Mouse (Mus musculus): ENCODE measurements at regions not wholly inside any gene's neighbourhood (a gene's known extent, or its start where the extent isn't known, plus 50 kb on each side); places are given as distances from the start of the nearest gene placed in this dataset.

GRCm38 (mm10) chr7:136387736-136388135 lies 506.7 kb upstream of the Mgmt start:
- H3K79me2 ChIP-seq (ENCODE audit: control insufficient read depth, insufficient read depth), result no peaks in the 10 kb centered on the region
- H3K4me3 ChIP-seq (ENCODE audit: insufficient read depth, poor library complexity, severe bottlenecking), result no peak overlapping the region
- H3K27me3 ChIP-seq (ENCODE audit: control insufficient read depth, insufficient read depth, insufficient read length), result no peaks in the 10 kb centered on the region
- no peak overlapping the region for H3ac ChIP-seq (ENCODE audit: control insufficient read depth, insufficient read length, low read depth)
- TF ChIP-seq CTCF (IDR thresholded peaks at IDR 0.05; ENCODE audit: control insufficient read depth, insufficient read depth, insufficient read length) (no peak), USF1 (IDR thresholded peaks at IDR 0.05; ENCODE audit: low read depth) (no peak), CEBPB (IDR thresholded peaks at IDR 0.05; ENCODE audit: low read depth) (no peak), MYOG (IDR thresholded peaks at IDR 0.05; ENCODE audit: control insufficient read depth, extremely low read depth, insufficient read length) (no peak), MYOD1 (IDR thresholded peaks at IDR 0.05; ENCODE audit: control insufficient read depth, insufficient read length, low read depth) (no peak), FOSL1 (IDR thresholded peaks at IDR 0.05; ENCODE audit: insufficient read depth, low read length, poor library complexity, severe bottlenecking) (no peak), MAX (IDR thresholded peaks at IDR 0.05) (no peak)
- no peaks in the 10 kb centered on the region for H3K36me3 ChIP-seq (ENCODE audit: control insufficient read depth, insufficient read depth)
- H3K79me3 ChIP-seq (ENCODE audit: low read depth), result no peaks in the 10 kb centered on the region

DNA sequence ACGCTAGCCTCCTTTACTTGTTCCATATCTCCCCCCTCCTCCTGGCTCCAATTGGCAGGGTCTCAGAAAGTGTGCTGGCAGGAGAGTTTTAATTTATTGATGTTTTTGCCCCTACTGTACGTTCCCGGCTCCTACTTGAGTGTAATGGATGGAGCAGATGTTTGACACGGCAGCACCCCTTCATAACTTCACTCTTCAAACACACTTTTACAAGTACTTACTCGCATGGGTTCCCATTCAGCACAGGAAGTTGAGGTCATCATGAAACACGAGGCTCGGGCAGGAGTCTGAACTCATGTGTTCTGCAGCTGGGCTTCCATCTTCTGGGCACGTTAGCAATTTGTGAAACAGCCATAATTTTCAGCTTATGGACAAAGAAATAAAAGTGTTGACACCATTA lies 504.3 kb upstream of the Mgmt start:
- Histone ChIP-seq H3K79me2 (ENCODE audit: control insufficient read depth, insufficient read depth) (no peaks in the 10 kb centered on the region), H3K36me3 (ENCODE audit: control insufficient read depth, insufficient read depth) (no peaks in the 10 kb centered on the region), H3ac (ENCODE audit: control insufficient read depth, insufficient read length, low read depth) (no peak overlapping the region), H3K4me3 (ENCODE audit: insufficient read depth, poor library complexity, severe bottlenecking) (no peak overlapping the region), H3K79me3 (ENCODE audit: low read depth) (no peaks in the 10 kb centered on the region), H3K27me3 (ENCODE audit: control insufficient read depth, insufficient read depth, insufficient read length) (no peaks in the 10 kb centered on the region)
- no peak for TF ChIP-seq CEBPB (IDR thresholded peaks at IDR 0.05; ENCODE audit: low read depth)
- no peak for TF ChIP-seq USF1 (IDR thresholded peaks at IDR 0.05; ENCODE audit: low read depth)
- no peak for TF ChIP-seq MAX (IDR thresholded peaks at IDR 0.05)
- TF ChIP-seq CTCF (IDR thresholded peaks at IDR 0.05; ENCODE audit: control insufficient read depth, insufficient read depth, insufficient read length), result no peak
- no peak for TF ChIP-seq MYOD1 (IDR thresholded peaks at IDR 0.05; ENCODE audit: control insufficient read depth, insufficient read length, low read depth)
- no peak for TF ChIP-seq FOSL1 (IDR thresholded peaks at IDR 0.05; ENCODE audit: insufficient read depth, low read length, poor library complexity, severe bottlenecking)
- no peak for TF ChIP-seq MYOG (IDR thresholded peaks at IDR 0.05; ENCODE audit: control insufficient read depth, extremely low read depth, insufficient read length)

DNA sequence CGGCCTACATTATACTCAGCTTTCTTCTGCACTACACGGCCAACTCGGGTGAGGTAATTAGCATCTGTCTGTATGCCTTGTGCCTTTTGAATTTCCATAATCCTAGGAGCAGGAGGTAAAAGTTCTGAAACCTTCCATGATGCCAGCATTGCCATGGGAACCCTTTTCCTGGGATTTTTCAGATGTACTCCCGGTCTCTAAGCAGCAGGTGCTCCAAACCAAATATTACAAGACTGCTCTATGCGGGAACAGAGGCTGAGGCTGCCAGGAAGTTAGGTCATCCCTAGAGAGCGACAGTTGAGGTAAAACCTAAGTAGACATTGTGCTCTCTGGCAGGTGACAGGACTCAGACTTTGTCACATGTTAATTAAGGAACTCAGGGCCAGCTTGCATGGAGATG lies 501.0 kb upstream of the Mgmt start:
- Histone ChIP-seq H3K79me2 (ENCODE audit: control insufficient read depth, insufficient read depth) (no peaks in the 10 kb centered on the region), H3K27me3 (ENCODE audit: control insufficient read depth, insufficient read depth, insufficient read length) (no peaks in the 10 kb centered on the region), H3K4me3 (ENCODE audit: insufficient read depth, poor library complexity, severe bottlenecking) (no peak overlapping the region), H3ac (ENCODE audit: control insufficient read depth, insufficient read length, low read depth) (no peak overlapping the region), H3K79me3 (ENCODE audit: low read depth) (no peaks in the 10 kb centered on the region), H3K36me3 (ENCODE audit: control insufficient read depth, insufficient read depth) (no peaks in the 10 kb centered on the region)
- TF ChIP-seq FOSL1 (IDR thresholded peaks at IDR 0.05; ENCODE audit: insufficient read depth, low read length, poor library complexity, severe bottlenecking) (no peak), MAX (IDR thresholded peaks at IDR 0.05) (no peak), CTCF (IDR thresholded peaks at IDR 0.05; ENCODE audit: control insufficient read depth, insufficient read depth, insufficient read length) (no peak), CEBPB (IDR thresholded peaks at IDR 0.05; ENCODE audit: low read depth) (no peak), MYOG (IDR thresholded peaks at IDR 0.05; ENCODE audit: control insufficient read depth, extremely low read depth, insufficient read length) (no peak), USF1 (IDR thresholded peaks at IDR 0.05; ENCODE audit: low read depth) (no peak), MYOD1 (IDR thresholded peaks at IDR 0.05; ENCODE audit: control insufficient read depth, insufficient read length, low read depth) (no peak)

DNA sequence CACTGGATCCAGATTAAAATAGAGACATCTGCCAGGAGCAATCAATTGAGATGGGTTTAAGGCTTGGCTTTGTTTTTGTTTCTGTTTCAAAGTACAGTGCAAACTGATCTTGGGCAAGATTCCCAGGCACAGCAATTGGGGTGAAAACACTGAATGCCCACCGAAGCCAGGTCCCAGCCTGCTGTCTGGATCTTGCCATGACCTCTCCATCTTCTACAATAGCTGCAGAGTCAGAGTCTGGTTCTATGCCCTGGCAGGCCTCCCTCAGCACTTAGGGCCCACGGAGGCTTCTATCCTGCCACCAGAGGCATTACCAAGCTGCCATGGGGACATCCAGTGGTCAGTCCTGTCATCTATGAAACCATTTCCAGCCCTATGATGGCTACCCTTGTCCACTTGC lies 498.6 kb upstream of the Mgmt start:
- H3K79me2 ChIP-seq (ENCODE audit: control insufficient read depth, insufficient read depth), result no peaks in the 10 kb centered on the region
- H3K27me3 ChIP-seq (ENCODE audit: control insufficient read depth, insufficient read depth, insufficient read length), result no peaks in the 10 kb centered on the region
- no peaks in the 10 kb centered on the region for H3K79me3 ChIP-seq (ENCODE audit: low read depth)
- no peak for TF ChIP-seq MAX (IDR thresholded peaks at IDR 0.05)
- no peak for TF ChIP-seq FOSL1 (IDR thresholded peaks at IDR 0.05; ENCODE audit: insufficient read depth, low read length, poor library complexity, severe bottlenecking)
- TF ChIP-seq USF1 (IDR thresholded peaks at IDR 0.05; ENCODE audit: low read depth), result no peak
- TF ChIP-seq MYOD1 (IDR thresholded peaks at IDR 0.05; ENCODE audit: control insufficient read depth, insufficient read length, low read depth), result no peak
- TF ChIP-seq CTCF (IDR thresholded peaks at IDR 0.05; ENCODE audit: control insufficient read depth, insufficient read depth, insufficient read length), result no peak
- no peak overlapping the region for H3K4me3 ChIP-seq (ENCODE audit: insufficient read depth, poor library complexity, severe bottlenecking)
- H3K36me3 ChIP-seq (ENCODE audit: control insufficient read depth, insufficient read depth), result no peaks in the 10 kb centered on the region
- H3ac ChIP-seq (ENCODE audit: control insufficient read depth, insufficient read length, low read depth), result no peak overlapping the region

- Histone ChIP-seq H3K79me2 (ENCODE audit: control insufficient read depth, insufficient read depth) (no peaks in the 10 kb centered on the region), H3K79me3 (ENCODE audit: low read depth) (no peaks in the 10 kb centered on the region), H3ac (ENCODE audit: control insufficient read depth, insufficient read length, low read depth) (no peak overlapping the region), H3K36me3 (ENCODE audit: control insufficient read depth, insufficient read depth) (no peaks in the 10 kb centered on the region), H3K27me3 (ENCODE audit: control insufficient read depth, insufficient read depth, insufficient read length) (no peaks in the 10 kb centered on the region), H3K4me3 (ENCODE audit: insufficient read depth, poor library complexity, severe bottlenecking) (no peak overlapping the region)
- TF ChIP-seq MYOG (IDR thresholded peaks at IDR 0.05; ENCODE audit: control insufficient read depth, extremely low read depth, insufficient read length), result no peak
- TF ChIP-seq MAX (IDR thresholded peaks at IDR 0.05), result no peak
These were observed 497.3 kb upstream of the Mgmt start for GRCm38 (mm10) chr7:136397101-136397500.

- no peak overlapping the region for H3K4me3 ChIP-seq (ENCODE audit: insufficient read depth, poor library complexity, severe bottlenecking)
- H3ac ChIP-seq (ENCODE audit: control insufficient read depth, insufficient read length, low read depth), result no peak overlapping the region
- H3K79me3 ChIP-seq (ENCODE audit: low read depth), result no peaks in the 10 kb centered on the region
- H3K27me3 ChIP-seq (ENCODE audit: control insufficient read depth, insufficient read depth, insufficient read length), result no peaks in the 10 kb centered on the region
- H3K79me2 ChIP-seq (ENCODE audit: control insufficient read depth, insufficient read depth), result no peaks in the 10 kb centered on the region
- TF ChIP-seq CEBPB (IDR thresholded peaks at IDR 0.05; ENCODE audit: low read depth) (no peak), MYOD1 (IDR thresholded peaks at IDR 0.05; ENCODE audit: control insufficient read depth, insufficient read length, low read depth) (no peak), CTCF (IDR thresholded peaks at IDR 0.05; ENCODE audit: control insufficient read depth, insufficient read depth, insufficient read length) (no peak), MAX (IDR thresholded peaks at IDR 0.05) (no peak), MYOG (IDR thresholded peaks at IDR 0.05; ENCODE audit: control insufficient read depth, extremely low read depth, insufficient read length) (no peak)
- H3K36me3 ChIP-seq (ENCODE audit: control insufficient read depth, insufficient read depth), result no peaks in the 10 kb centered on the region
These were observed 491.5 kb upstream of the Mgmt start for GRCm38 (mm10) chr7:136402688-136403597.
